Mouse (Mus musculus) brain, embryonic 14.5 days (tissue): ENCODE measurements around the gene Cep68. TPM values are rescaled to one million over a fixed set of nuclear protein-coding genes. Genes with fewer than 3 reads are reported as not detected.
"Not testable (repeated sequence)": the region's sequence is repeated elsewhere in the genome, so short reads cannot be mapped to it uniquely, and the experiment has no call there.

Source experiments
- DNase-seq: peaks from one replicate; pipeline ENCODE4 v3.0.0-alpha.2; 2011; ENCODE audit warnings: low read depth
- CTCF ChIP-seq: fragments of 200-500 bp; IDR thresholded peaks from 2 replicates; pipeline ENCODE4 v1.5.1; 2012; ENCODE audit warnings: inconsistent platforms, mild to moderate bottlenecking, moderate library complexity, borderline replicate concordance; ENCODE audit not compliant: insufficient read depth, insufficient read length; ENCODE audit errors: extremely low read depth
- POLR2A ChIP-seq: fragments of 200-500 bp; IDR thresholded peaks from 2 replicates; pipeline ENCODE4 v1.6.1; 2012; ENCODE audit warnings: mild to moderate bottlenecking, inconsistent platforms, borderline replicate concordance; ENCODE audit not compliant: poor library complexity, insufficient read depth, insufficient read length, severe bottlenecking; ENCODE audit errors: extremely low read depth
- polyA plus RNA-seq: library from polyadenylated mRNA; depleted of rRNA; stranded (reverse); fragments of >200 nt; gene quantifications from 2 replicates; pipeline ENCODE4 v1.2.3, GENCODE M21; 2012

Cep68 gene
- polyA plus RNA-seq, 1 experiment, result 26.5 TPM

- no peak for DNase-seq
- TF ChIP-seq POLR2A (no peak), CTCF (no peak)
Measured at GRCm38 (mm10) chr11:20239279-20239861, 9.9 kb downstream of the Cep68 start.

- TF ChIP-seq CTCF (no peak), POLR2A (no peak)
- DNase-seq, result no peak
Measured at GRCm38 (mm10) chr11:20237976-20238375, 11.3 kb downstream of the Cep68 start.

GRCm38 (mm10) chr11:20237018-20237417 is 12.2 kb downstream of the Cep68 start:
- no peak for TF ChIP-seq CTCF
- no peak for TF ChIP-seq POLR2A
- no peak for DNase-seq

- peak; percentile 36 for DNase-seq
- TF ChIP-seq POLR2A (no peak), CTCF (peak; percentile 12; the same call in 1 of the 2 replicates)
Measured at GRCm38 (mm10) chr11:20234233-20234632, 15.0 kb downstream of the Cep68 start.

GRCm38 (mm10) chr11:20232016-20232755 is 17.0 kb downstream of the Cep68 start:
- DNase-seq, result peak; percentile 47
- TF ChIP-seq POLR2A (no peak), CTCF (no peak)

GRCm38 (mm10) chr11:20231128-20231878 is 17.9 kb downstream of the Cep68 start:
- peak; percentile 63 for DNase-seq
- TF ChIP-seq POLR2A (no peak), CTCF (peak; percentile 11; the same call in 1 of the 2 replicates)

- no peak for DNase-seq
- TF ChIP-seq CTCF, result no peak
- no peak for TF ChIP-seq POLR2A
Measured at GRCm38 (mm10) chr11:20230286-20230685, 18.9 kb downstream of the Cep68 start.

GRCm38 (mm10) chr11:20229311-20229710 is 19.9 kb downstream of the Cep68 start:
- TF ChIP-seq POLR2A (no peak), CTCF (no peak)
- DNase-seq, result no peak

GRCm38 (mm10) chr11:20228666-20229065 is 20.6 kb downstream of the Cep68 start:
- TF ChIP-seq CTCF (no peak), POLR2A (no peak)
- no peak for DNase-seq

GRCm38 (mm10) chr11:20225938-20226337 is 23.3 kb downstream of the Cep68 start:
- no peak for DNase-seq
- TF ChIP-seq POLR2A (no peak), CTCF (no peak)

- TF ChIP-seq CTCF (no peak), POLR2A (no peak)
- no peak for DNase-seq
Measured at GRCm38 (mm10) chr11:20224196-20224595, 25.0 kb downstream of the Cep68 start.

- DNase-seq, result not testable (repeated sequence)
Measured at GRCm38 (mm10) chr11:20221671-20222070, 27.6 kb downstream of the Cep68 start.
